Mouse (Mus musculus): ENCODE data around the gene Galr3.

Galr3 gene

GRCm38 (mm10) chr15:79018886-79019285 is 22.8 kb upstream of the Galr3 start:
- TF ChIP-seq GATA4 (IDR thresholded peaks at IDR 0.05; ENCODE audit: insufficient replicate concordance, low read length), result no peak

DNA sequence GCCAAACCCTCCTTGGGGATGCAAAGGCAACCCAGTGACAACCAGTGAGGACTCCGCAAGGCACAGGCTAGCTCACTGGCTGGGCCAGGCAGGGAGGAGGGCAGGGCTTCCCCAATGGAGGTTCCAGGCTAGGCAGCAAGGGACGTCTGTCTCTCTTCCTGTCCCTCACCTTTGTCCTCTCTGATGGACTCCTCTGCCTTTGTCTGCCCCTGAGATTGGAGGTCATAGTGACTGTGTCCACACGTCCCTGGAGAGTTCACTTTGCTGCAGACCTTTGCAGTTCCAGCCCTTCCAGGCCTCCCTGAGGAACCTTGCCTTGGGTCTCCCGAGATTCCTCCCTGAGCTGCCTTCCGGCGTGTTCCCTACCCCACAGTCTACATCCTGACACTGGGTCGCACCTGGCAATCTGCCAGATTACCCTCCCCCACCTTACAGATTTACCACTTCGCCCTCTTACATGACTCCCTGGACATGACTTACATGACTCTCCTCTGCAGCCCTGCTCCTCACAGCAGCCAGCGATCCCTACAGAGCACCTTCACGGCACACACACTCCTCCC is 18.9 kb upstream of the Galr3 start:
- no peak for TF ChIP-seq GATA4 (IDR thresholded peaks at IDR 0.05; ENCODE audit: insufficient replicate concordance, low read length)

DNA sequence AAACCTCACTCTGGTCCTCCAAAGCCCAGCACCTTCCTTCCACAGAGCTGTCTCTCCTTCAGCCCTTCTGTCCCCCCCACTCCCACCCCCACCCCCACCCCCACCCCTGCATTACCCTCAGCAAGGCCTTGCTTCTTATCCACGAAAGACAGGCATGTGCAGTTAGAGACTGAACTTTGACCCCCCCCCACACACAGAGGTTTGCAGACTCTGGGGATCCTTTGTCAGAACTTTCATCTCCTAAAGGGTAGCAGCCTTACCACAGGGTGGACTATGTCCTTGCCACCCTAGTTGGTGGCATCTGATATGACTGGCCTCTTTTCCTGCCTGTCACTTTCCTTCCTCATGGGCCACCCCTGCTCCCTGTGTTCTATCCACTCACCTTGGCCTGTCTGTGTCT is 18.3 kb upstream of the Galr3 start:
- TF ChIP-seq GATA4 (IDR thresholded peaks at IDR 0.05; ENCODE audit: insufficient replicate concordance, low read length), result peak; percentile 40; the same call in 1 of the 2 replicates

GRCm38 (mm10) chr15:79025687-79026308 is 15.9 kb upstream of the Galr3 start:
- no peak for TF ChIP-seq GATA4 (IDR thresholded peaks at IDR 0.05; ENCODE audit: insufficient replicate concordance, low read length)

DNA sequence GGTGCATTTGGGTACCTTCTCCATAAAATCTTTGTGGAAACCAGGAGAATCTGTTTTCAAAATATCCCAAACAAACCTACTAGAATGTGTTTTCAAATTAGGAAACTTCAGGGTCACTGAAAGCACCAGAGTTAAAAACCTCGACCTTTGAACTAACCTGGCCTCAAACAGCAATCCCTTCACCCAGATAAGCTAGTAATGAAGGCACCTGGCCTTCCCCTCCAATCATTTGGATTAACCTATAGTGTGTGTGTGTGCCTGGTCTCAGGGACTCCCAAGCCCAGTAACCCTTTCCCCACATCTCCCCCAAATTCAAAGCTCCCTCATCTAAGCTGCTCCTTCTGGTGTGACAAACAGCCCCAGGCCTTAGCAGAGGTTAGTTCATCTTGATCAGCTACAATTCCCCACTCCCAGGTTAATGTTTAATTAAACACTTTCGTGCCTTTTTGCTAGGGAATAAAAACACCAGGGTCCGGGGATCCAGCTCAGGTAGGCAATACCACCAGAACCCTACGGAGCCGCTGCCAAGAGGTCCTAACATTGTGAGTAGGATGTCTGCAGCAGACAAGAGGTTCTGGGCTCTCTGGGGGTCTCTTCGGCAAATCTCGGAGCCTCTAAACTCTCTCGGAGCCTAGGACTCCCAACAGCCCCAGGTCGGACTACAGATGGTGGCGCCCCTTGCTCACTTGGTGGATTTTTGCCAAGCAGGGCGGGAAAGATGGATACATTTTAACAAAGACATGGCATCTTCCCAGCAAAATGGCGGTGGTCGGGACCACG is 15.0 kb upstream of the Galr3 start:
- peak; percentile 71; the same call in 1 of the 2 replicates for TF ChIP-seq GATA4 (IDR thresholded peaks at IDR 0.05; ENCODE audit: insufficient replicate concordance, low read length)

GRCm38 (mm10) chr15:79027291-79028205 is 14.1 kb upstream of the Galr3 start:
- no peak for TF ChIP-seq GATA4 (IDR thresholded peaks at IDR 0.05; ENCODE audit: insufficient replicate concordance, low read length)

DNA sequence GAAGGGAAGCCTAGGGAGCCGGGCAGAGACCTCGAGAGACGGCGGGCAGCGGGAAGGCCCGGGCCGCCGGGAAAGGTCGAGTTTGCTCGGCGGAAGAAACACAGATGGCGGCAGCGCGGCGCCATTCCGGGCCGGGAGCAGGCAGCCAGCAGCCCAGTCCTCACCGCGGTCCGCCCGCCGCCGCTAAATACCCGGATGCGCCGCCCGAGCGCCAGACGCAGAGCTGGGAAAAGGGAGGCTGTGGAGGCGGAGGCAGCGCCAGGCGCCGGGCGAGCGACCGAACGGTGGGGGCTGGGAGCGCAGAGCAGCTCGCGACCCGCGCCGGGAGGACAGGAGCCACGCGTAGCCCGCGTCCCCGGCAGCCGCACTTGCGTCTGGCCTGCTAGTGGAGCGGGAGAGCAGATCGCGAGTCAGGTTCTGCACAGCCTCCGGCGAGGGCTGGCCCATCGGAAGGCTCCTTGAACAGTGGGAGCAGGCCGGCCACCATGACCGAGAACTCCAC is 13.4 kb upstream of the Galr3 start, which contains the start of gene H1f0:
Gene H1f0 (plus strand): TSS at position 214 of the 502 bp plus-strand sequence.
- no peak for TF ChIP-seq GATA4 (IDR thresholded peaks at IDR 0.05; ENCODE audit: insufficient replicate concordance, low read length)

DNA sequence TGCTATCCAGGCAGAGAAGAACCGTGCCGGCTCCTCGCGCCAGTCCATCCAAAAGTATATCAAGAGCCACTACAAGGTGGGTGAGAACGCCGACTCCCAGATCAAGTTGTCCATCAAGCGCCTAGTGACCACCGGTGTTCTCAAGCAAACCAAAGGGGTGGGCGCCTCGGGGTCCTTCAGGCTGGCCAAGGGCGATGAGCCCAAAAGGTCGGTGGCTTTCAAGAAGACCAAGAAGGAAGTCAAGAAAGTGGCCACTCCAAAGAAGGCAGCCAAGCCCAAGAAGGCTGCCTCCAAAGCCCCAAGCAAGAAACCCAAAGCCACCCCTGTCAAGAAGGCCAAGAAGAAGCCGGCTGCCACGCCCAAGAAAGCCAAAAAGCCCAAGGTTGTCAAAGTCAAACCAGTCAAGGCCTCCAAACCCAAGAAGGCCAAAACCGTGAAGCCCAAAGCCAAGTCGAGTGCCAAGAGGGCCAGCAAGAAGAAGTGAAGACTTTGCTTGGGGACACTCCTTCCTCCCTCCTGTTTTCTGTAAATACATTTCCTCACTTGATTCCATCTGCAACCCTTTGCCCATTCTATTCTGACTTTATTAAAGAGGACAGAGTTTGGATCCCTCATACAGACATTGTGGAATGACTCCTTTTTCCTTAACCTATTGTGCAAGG is 12.7 kb upstream of the Galr3 start:
- TF ChIP-seq GATA4 (IDR thresholded peaks at IDR 0.05; ENCODE audit: insufficient replicate concordance, low read length), result no peak

GRCm38 (mm10) chr15:79029519-79030241 is 12.0 kb upstream of the Galr3 start:
- TF ChIP-seq GATA4 (IDR thresholded peaks at IDR 0.05; ENCODE audit: insufficient replicate concordance, low read length), result no peak

- no peak for TF ChIP-seq GATA4 (IDR thresholded peaks at IDR 0.05; ENCODE audit: insufficient replicate concordance, low read length)
Measured at GRCm38 (mm10) chr15:79030551-79031435, 10.9 kb upstream of the Galr3 start.

DNA sequence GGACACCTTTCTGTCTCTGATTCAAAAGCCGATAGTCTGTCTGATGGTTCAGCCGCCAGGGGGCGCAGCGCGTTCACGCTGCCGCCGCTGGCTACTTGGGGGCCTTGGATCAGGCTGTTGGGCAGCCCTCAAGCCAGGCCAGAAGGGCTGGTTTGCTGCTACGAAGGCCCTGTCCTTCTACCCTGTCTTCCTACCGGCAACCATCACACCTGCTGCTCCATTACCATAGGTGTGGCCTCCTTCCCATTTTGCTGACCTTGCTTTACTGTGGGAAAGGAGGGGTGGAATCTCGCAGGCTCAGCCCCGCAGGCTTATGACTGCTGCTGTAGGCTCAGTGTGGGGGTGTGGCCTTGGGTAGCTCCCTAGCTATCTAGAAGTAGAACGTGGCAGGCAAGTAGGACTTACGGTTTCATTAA is 3.8 kb upstream of the Galr3 start:
- TF ChIP-seq GATA4 (IDR thresholded peaks at IDR 0.05; ENCODE audit: insufficient replicate concordance, low read length), result no peak

- no peak for TF ChIP-seq GATA4 (IDR thresholded peaks at IDR 0.05; ENCODE audit: insufficient replicate concordance, low read length)
Measured at GRCm38 (mm10) chr15:79038331-79038730, 3.4 kb upstream of the Galr3 start.

GRCm38 (mm10) chr15:79038853-79039252 is 2.8 kb upstream of the Galr3 start:
- no peak for TF ChIP-seq GATA4 (IDR thresholded peaks at IDR 0.05; ENCODE audit: insufficient replicate concordance, low read length)

All from liver, adult (tissue).